Mouse (Mus musculus) forebrain, embryonic 11.5 days (tissue): ENCODE measurements at regions not wholly inside any gene's neighbourhood (a gene's known extent, or its start where the extent isn't known, plus 50 kb on each side); places are given as distances from the start of the nearest gene placed in this dataset.
A peak's percentile ranks its signal among the peaks of the same experiment; 100 is the strongest.

Source experiments
- ATAC-seq: fragments of 200-750 bp; cut with Nextera tagmentation; replicated peaks from 2 replicates; pipeline ENCODE4 v1.8.0; 2017; ENCODE audit warnings: moderate TSS enrichment; ENCODE audit not compliant: low FRiP score
- DNase-seq: peaks from one replicate; pipeline ENCODE4 v3.0.0-alpha.2; 2017; ENCODE audit warnings: low spot score
- H3K27ac ChIP-seq: fragments of 300-500 bp; sonication (generic); 2 replicates; pipeline ENCODE4 v1.5.1; 2014; ENCODE audit warnings: low read depth, low read length
- H3K27me3 ChIP-seq: fragments of 300-500 bp; sonication (generic); 2 replicates; pipeline ENCODE4 v1.6.1; 2014; ENCODE audit warnings: mild to moderate bottlenecking, low read length, mixed read lengths; ENCODE audit not compliant: control insufficient read depth, insufficient read depth
- H3K36me3 ChIP-seq: fragments of 300-500 bp; sonication (generic); 2 replicates; pipeline ENCODE4 v1.6.1; 2014; ENCODE audit warnings: mild to moderate bottlenecking, low read length, moderate library complexity, mixed read lengths; ENCODE audit not compliant: control insufficient read depth, insufficient read depth
- H3K4me1 ChIP-seq: fragments of 300-500 bp; sonication (generic); replicated peaks from 2 replicates; pipeline ENCODE4 v1.6.1; 2014; ENCODE audit warnings: low read length, mixed read lengths; ENCODE audit not compliant: control insufficient read depth, insufficient read depth
- H3K4me2 ChIP-seq: fragments of 300-500 bp; sonication (generic); 2 replicates; pipeline ENCODE4 v1.6.1; 2014; ENCODE audit warnings: low read depth, mild to moderate bottlenecking, low read length, moderate library complexity, mixed read lengths; ENCODE audit not compliant: severe bottlenecking
- H3K4me3 ChIP-seq: fragments of 300-500 bp; sonication (generic); 2 replicates; pipeline ENCODE4 v1.5.1; 2014; ENCODE audit warnings: low read depth, low read length
- H3K9ac ChIP-seq: fragments of 300-500 bp; sonication (generic); 2 replicates; pipeline ENCODE4 v1.6.1; 2014; ENCODE audit warnings: low read length
- H3K9me3 ChIP-seq: fragments of 300-500 bp; sonication (generic); 2 replicates; pipeline ENCODE4 v1.6.1; 2016; ENCODE audit warnings: low read length, mixed read lengths; ENCODE audit not compliant: control insufficient read depth
- WGBS: fragments of 180-500 bp; shearing (Covaris S2); extraction: QIAGEN DNeasy Blood & Tissue Kit; methylation state at CpG from one replicate; pipeline ENCODE4 v1.1.7; 2014; 5-methylcytosine and 5-hydroxymethylcytosine counted together

GRCm38 (mm10) chr10:51056950-51057349 lies 162.4 kb downstream of the Sim1 start:
- H3K36me3 ChIP-seq = no peaks in the 10 kb centered on the region
- no peaks in the 10 kb centered on the region for H3K27me3 ChIP-seq
- no peaks in the 10 kb centered on the region for H3K9me3 ChIP-seq
- no peak overlapping the region for H3K4me3 ChIP-seq
- no peak overlapping the region for H3K4me2 ChIP-seq
- DNase-seq (no peak), ATAC-seq (no peak)
- no peak overlapping the region for H3K27ac ChIP-seq
- WGBS = 34% methylated on average over 1 of the region's 1 CpGs
- H3K9ac ChIP-seq = no peak overlapping the region
- no peaks in the 10 kb centered on the region for H3K4me1 ChIP-seq

DNA sequence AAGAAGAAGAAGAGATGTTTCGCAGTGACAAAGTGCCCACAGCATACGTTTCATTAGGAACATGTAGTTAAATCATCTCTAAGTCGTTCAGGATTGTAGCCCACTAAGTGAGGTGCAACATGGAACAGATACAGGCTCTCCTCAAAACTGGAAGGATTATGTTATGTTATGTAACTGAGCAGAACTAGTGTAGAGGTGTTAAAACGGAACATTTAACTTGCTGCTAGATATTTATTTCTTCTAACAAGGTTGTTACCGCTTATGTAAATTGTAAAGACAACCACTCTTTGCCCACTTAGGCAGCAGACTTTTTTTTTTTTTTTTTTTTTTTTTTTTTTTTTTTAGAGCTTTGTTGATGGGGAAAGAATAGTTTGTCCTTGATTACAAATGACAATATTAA lies 163.8 kb downstream of the Sim1 start:
- DNase-seq (no peak), ATAC-seq (no peak)
- H3K4me2 ChIP-seq = no peak overlapping the region
- H3K9me3 ChIP-seq = no peaks in the 10 kb centered on the region
- 82% methylated on average over 5 of the region's 5 CpGs for WGBS
- no peaks in the 10 kb centered on the region for H3K36me3 ChIP-seq
- H3K27ac ChIP-seq = no peak overlapping the region
- H3K9ac ChIP-seq = no peak overlapping the region
- no peak overlapping the region for H3K4me3 ChIP-seq
- no peaks in the 10 kb centered on the region for H3K27me3 ChIP-seq
- no peaks in the 10 kb centered on the region for H3K4me1 ChIP-seq

GRCm38 (mm10) chr10:51101590-51101989 lies 207.0 kb downstream of the Sim1 start:
- Histone ChIP-seq H3K4me3 (no peak overlapping the region), H3K4me1 (no peaks in the 10 kb centered on the region), H3K9me3 (no peaks in the 10 kb centered on the region), H3K36me3 (no peaks in the 10 kb centered on the region), H3K27me3 (no peaks in the 10 kb centered on the region), H3K9ac (no peak overlapping the region), H3K27ac (no peak overlapping the region), H3K4me2 (no peak overlapping the region)
- ATAC-seq (no peak), DNase-seq (no peak)
- 100% methylated on average over 1 of the region's 1 CpGs for WGBS

- DNase-seq (no peak), ATAC-seq (no peak)
- no peak overlapping the region for H3K4me3 ChIP-seq
- H3K9ac ChIP-seq = no peak overlapping the region
- peaks cover 11% of the 10 kb centered on the region; the same call in 1 of the 2 replicates for H3K4me1 ChIP-seq
- H3K36me3 ChIP-seq = no peaks in the 10 kb centered on the region
- H3K27me3 ChIP-seq = peaks cover 2% of the 10 kb centered on the region; the same call in 1 of the 2 replicates
- H3K4me2 ChIP-seq = no peak overlapping the region
- H3K9me3 ChIP-seq = no peaks in the 10 kb centered on the region
- H3K27ac ChIP-seq = no peak overlapping the region
Measured at GRCm38 (mm10) chr10:51151833-51152232, 257.3 kb downstream of the Sim1 start.

DNA sequence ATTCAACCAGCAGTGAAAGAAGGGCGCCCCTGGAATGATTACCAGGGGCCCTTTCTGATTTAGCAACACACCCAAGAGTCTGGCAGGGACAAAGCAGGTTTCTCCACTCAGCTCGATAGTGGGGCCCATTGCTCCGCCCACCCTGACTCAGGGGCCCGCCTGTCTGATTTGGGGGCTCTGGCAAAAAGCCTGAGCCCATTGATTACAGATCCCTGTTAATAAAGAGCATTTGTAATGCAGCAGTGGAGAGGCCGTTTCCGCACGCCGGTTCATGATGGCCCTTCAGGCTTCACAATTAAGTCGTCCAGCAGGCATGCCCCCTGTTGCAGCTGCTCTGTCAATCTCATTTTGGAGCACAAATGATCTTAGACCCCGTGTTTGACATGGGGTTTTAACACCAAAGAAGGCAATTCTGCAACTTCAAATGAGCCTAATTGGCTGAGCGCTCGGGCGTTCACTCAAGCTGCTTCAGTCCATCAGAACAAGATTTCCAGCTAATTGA lies 259.0 kb downstream of the Sim1 start:
- peak overlapping the region; percentile 77 for H3K27ac ChIP-seq
- WGBS = 2% methylated on average over 13 of the region's 13 CpGs
- H3K36me3 ChIP-seq = no peaks in the 10 kb centered on the region
- no peak overlapping the region for H3K4me2 ChIP-seq
- H3K4me3 ChIP-seq = no peak overlapping the region
- H3K9me3 ChIP-seq = no peaks in the 10 kb centered on the region
- DNase-seq = peak; percentile 91
- H3K27me3 ChIP-seq = peaks cover 2% of the 10 kb centered on the region; the same call in 1 of the 2 replicates
- peaks cover 11% of the 10 kb centered on the region; the same call in 1 of the 2 replicates for H3K4me1 ChIP-seq
- H3K9ac ChIP-seq = no peak overlapping the region
- ATAC-seq = peak; percentile 97

DNA sequence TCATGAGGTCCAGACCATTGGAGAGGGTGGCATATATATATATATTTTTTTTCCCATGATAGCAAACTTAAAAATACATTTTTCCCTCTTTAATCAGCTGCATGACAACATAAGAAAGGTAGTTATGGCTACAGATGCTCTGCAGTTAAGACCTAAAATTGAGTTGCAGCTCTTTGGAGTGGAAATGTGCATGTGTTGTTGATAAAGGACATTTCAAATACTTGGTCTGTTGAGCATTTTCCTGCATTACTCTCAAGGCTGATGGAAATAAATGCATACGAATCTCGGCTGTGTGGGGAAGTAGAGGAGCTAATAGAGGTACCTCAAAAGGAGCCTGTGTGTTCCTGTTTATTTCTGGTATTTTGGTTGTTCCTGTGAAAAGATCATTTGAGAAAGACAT lies 259.5 kb downstream of the Sim1 start:
- H3K4me2 ChIP-seq = 0 out of 2 replicates have a peak overlapping the region, but pooled peaks have one; percentile 9
- H3K27ac ChIP-seq = peak overlapping the region; percentile 77
- DNase-seq (no peak), ATAC-seq (peak; percentile 3)
- WGBS = 8% methylated on average over 2 of the region's 2 CpGs
- peaks cover 2% of the 10 kb centered on the region; the same call in 1 of the 2 replicates for H3K27me3 ChIP-seq
- H3K36me3 ChIP-seq = no peaks in the 10 kb centered on the region
- H3K4me1 ChIP-seq = peaks cover 11% of the 10 kb centered on the region; the same call in 1 of the 2 replicates
- H3K4me3 ChIP-seq = no peak overlapping the region
- no peaks in the 10 kb centered on the region for H3K9me3 ChIP-seq
- H3K9ac ChIP-seq = no peak overlapping the region

DNA sequence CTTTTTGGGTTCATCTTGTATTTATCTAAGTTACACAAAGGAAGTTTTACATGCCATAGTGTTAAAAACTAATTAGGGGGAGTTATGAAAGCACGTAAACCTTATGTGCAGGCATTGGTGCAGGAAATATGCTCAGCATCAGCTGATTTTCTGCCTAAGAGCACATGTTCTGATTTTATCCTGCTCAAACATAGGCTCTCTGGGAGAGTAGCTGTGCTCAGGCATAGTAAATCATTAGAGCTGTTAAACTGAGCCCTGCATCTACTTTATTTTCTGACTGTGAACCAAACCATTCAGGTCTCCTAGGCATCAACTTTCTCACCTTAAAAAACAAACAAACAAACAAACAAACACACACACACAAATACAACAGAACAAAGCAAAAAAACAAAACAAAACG lies 260.2 kb downstream of the Sim1 start:
- Histone ChIP-seq H3K27me3 (peaks cover 2% of the 10 kb centered on the region; the same call in 1 of the 2 replicates), H3K9me3 (no peaks in the 10 kb centered on the region), H3K4me2 (no peak overlapping the region), H3K9ac (no peak overlapping the region), H3K4me1 (peaks cover 11% of the 10 kb centered on the region; the same call in 1 of the 2 replicates), H3K27ac (no peak overlapping the region), H3K36me3 (no peaks in the 10 kb centered on the region), H3K4me3 (no peak overlapping the region)
- WGBS = 64% methylated on average over 2 of the region's 2 CpGs
- DNase-seq (no peak), ATAC-seq (no peak)

GRCm38 (mm10) chr10:51173619-51174018 lies 279.1 kb downstream of the Sim1 start:
- WGBS = 82% methylated on average over 3 of the region's 3 CpGs
- ATAC-seq (no peak), DNase-seq (no peak)
- Histone ChIP-seq H3K4me1 (no peaks in the 10 kb centered on the region), H3K4me2 (no peak overlapping the region), H3K9ac (no peak overlapping the region), H3K27ac (no peak overlapping the region), H3K4me3 (no peak overlapping the region), H3K9me3 (no peaks in the 10 kb centered on the region), H3K36me3 (no peaks in the 10 kb centered on the region), H3K27me3 (no peaks in the 10 kb centered on the region)

DNA sequence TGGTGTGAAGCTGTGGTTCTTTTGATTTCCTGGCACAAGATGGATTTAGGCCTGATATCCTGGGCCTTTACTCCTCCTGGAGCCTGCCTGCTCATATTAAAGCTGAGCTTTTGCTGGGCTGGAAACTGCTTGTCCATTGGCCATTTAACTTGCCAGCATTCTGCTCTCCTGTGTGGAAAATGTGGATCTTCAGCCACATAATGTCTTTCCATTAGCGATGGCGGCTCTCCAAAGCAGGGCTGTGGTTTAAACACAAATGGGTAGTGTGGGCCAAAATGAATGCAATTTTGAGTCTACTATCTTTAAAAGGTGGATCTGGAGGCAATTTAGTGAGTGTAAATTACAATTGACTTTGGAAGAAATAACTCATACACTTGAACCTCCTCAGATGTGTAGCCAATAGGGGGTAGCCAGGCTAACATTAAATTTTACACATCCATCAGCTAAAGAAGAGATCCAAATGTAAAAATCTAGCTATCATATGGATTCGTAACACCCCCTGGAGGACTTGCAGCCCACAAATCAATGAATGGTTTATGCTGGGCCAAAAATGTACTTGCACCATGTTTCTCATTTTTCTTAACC lies 281.5 kb downstream of the Sim1 start:
- WGBS = 92% methylated on average over 3 of the region's 3 CpGs
- Histone ChIP-seq H3K4me2 (no peak overlapping the region), H3K4me1 (no peaks in the 10 kb centered on the region), H3K9ac (no peak overlapping the region), H3K36me3 (no peaks in the 10 kb centered on the region), H3K9me3 (no peaks in the 10 kb centered on the region), H3K27me3 (no peaks in the 10 kb centered on the region), H3K27ac (no peak overlapping the region), H3K4me3 (no peak overlapping the region)
- no peak for ATAC-seq
- no peak for DNase-seq
